Mouse (Mus musculus): ENCODE data around the gene Gm49318. TPM values are rescaled to one million over a fixed set of nuclear protein-coding genes. Genes with fewer than 3 reads are reported as not detected.

The Gm49318 gene
- polyA plus RNA-seq, 1 experiment from 2014 or later, result not detected

- TF ChIP-seq CTCF (IDR thresholded peaks at IDR 0.05), result no peak
- no peak for TF ChIP-seq EP300 (IDR thresholded peaks at IDR 0.05)
- Histone ChIP-seq H3K27ac (ENCODE audit: low read length) (no peak overlapping the region), H3K4me3 (ENCODE audit: low read depth, low read length) (no peak overlapping the region), H3K27me3 (replicated peaks; ENCODE audit: insufficient read depth, low read length) (no peaks in the 10 kb centered on the region), H3K36me3 (ENCODE audit: insufficient read depth, low read length) (peaks cover 22% of the 10 kb centered on the region; the same call in 1 of the 2 replicates), H3K9ac (replicated peaks; ENCODE audit: low read depth) (no peak overlapping the region), H3K4me2 (replicated peaks; ENCODE audit: low read depth, low read length) (no peak overlapping the region), H3K9me3 (ENCODE audit: low read length) (no peaks in the 10 kb centered on the region), H3K4me1 (ENCODE audit: insufficient read depth, low read depth, low read length) (peaks cover 6% of the 10 kb centered on the region; the same call in 1 of the 2 replicates)
- ATAC-seq, result no peak
- no peak for DNase-seq (ENCODE audit: low spot score)
- 92% methylated on average over 11 of the region's 11 CpGs for WGBS
Observed at GRCm38 (mm10) chr9:22065642-22066041, 5.4 kb downstream of the Gm49318 start.

- H3K4me2 ChIP-seq (replicated peaks; ENCODE audit: low read depth, low read length), result no peak overlapping the region
- no peak for DNase-seq (ENCODE audit: low spot score)
- H3K36me3 ChIP-seq (ENCODE audit: insufficient read depth, low read length), result peaks cover 22% of the 10 kb centered on the region; the same call in 1 of the 2 replicates
- H3K9me3 ChIP-seq (ENCODE audit: low read length), result no peaks in the 10 kb centered on the region
- WGBS, result 85% methylated on average over 3 of the region's 3 CpGs
- no peak for ATAC-seq
- no peak overlapping the region for H3K27ac ChIP-seq (ENCODE audit: low read length)
- TF ChIP-seq CTCF (IDR thresholded peaks at IDR 0.05) (no peak), EP300 (IDR thresholded peaks at IDR 0.05) (no peak)
- no peaks in the 10 kb centered on the region for H3K4me1 ChIP-seq (ENCODE audit: insufficient read depth, low read depth, low read length)
- H3K9ac ChIP-seq (replicated peaks; ENCODE audit: low read depth), result no peak overlapping the region
- no peaks in the 10 kb centered on the region for H3K27me3 ChIP-seq (replicated peaks; ENCODE audit: insufficient read depth, low read length)
- no peak overlapping the region for H3K4me3 ChIP-seq (ENCODE audit: low read depth, low read length)
Observed at GRCm38 (mm10) chr9:22064341-22064740, 6.7 kb downstream of the Gm49318 start.

GRCm38 (mm10) chr9:22061339-22061738 is 9.7 kb downstream of the Gm49318 start:
- Histone ChIP-seq H3K36me3 (ENCODE audit: insufficient read depth, low read length) (peaks cover 23% of the 10 kb centered on the region; the same call in 1 of the 2 replicates), H3K4me2 (replicated peaks; ENCODE audit: low read depth, low read length) (no peak overlapping the region), H3K4me1 (ENCODE audit: insufficient read depth, low read depth, low read length) (no peaks in the 10 kb centered on the region), H3K4me3 (ENCODE audit: low read depth, low read length) (no peak overlapping the region), H3K27me3 (replicated peaks; ENCODE audit: insufficient read depth, low read length) (no peaks in the 10 kb centered on the region), H3K9ac (replicated peaks; ENCODE audit: low read depth) (no peak overlapping the region), H3K9me3 (ENCODE audit: low read length) (no peaks in the 10 kb centered on the region), H3K27ac (ENCODE audit: low read length) (no peak overlapping the region)
- WGBS, result 70% methylated on average over 2 of the region's 2 CpGs
- no peak for TF ChIP-seq CTCF (IDR thresholded peaks at IDR 0.05)
- TF ChIP-seq EP300 (IDR thresholded peaks at IDR 0.05), result no peak
- DNase-seq (ENCODE audit: low spot score) (no peak), ATAC-seq (no peak)

- WGBS, result 81% methylated on average over 9 of the region's 9 CpGs
- H3K36me3 ChIP-seq (ENCODE audit: insufficient read depth, low read length), result 0 out of 2 replicates have a peak, but pooled peaks cover 11% of the 10 kb centered on the region
Observed at GRCm38 (mm10) chr9:22058011-22058424, 13.0 kb downstream of the Gm49318 start.

GRCm38 (mm10) chr9:22057031-22057517 is 14.0 kb downstream of the Gm49318 start:
- no peak for ATAC-seq
- Histone ChIP-seq H3K9me3 (ENCODE audit: low read length) (no peaks in the 10 kb centered on the region), H3K27ac (ENCODE audit: low read length) (no peak overlapping the region), H3K4me1 (ENCODE audit: insufficient read depth, low read depth, low read length) (no peaks in the 10 kb centered on the region; the same call in 1 of the 2 replicates), H3K4me2 (replicated peaks; ENCODE audit: low read depth, low read length) (no peak overlapping the region), H3K36me3 (ENCODE audit: insufficient read depth, low read length) (0 out of 2 replicates have a peak, but pooled peaks cover 4% of the 10 kb centered on the region), H3K9ac (replicated peaks; ENCODE audit: low read depth) (no peak overlapping the region), H3K27me3 (replicated peaks; ENCODE audit: insufficient read depth, low read length) (peaks cover 20% of the 10 kb centered on the region), H3K4me3 (ENCODE audit: low read depth, low read length) (no peak overlapping the region)
- WGBS, result 83% methylated on average over 5 of the region's 9 CpGs
- TF ChIP-seq CTCF (IDR thresholded peaks at IDR 0.05) (no peak), EP300 (IDR thresholded peaks at IDR 0.05) (no peak)
- no peak for DNase-seq (ENCODE audit: low spot score)

More at GRCm38 (mm10) chr9:22058011-22058424, 13.0 kb downstream of the Gm49318 start:
- Histone ChIP-seq H3K27me3 (replicated peaks; ENCODE audit: insufficient read depth, low read length) (peaks cover 13% of the 10 kb centered on the region), H3K9me3 (ENCODE audit: low read length) (no peaks in the 10 kb centered on the region), H3K4me3 (ENCODE audit: low read depth, low read length) (no peak overlapping the region), H3K4me2 (replicated peaks; ENCODE audit: low read depth, low read length) (no peak overlapping the region), H3K27ac (ENCODE audit: low read length) (no peak overlapping the region), H3K4me1 (ENCODE audit: insufficient read depth, low read depth, low read length) (no peaks in the 10 kb centered on the region; the same call in 1 of the 2 replicates), H3K9ac (replicated peaks; ENCODE audit: low read depth) (no peak overlapping the region)
- no peak for DNase-seq (ENCODE audit: low spot score)
- no peak for ATAC-seq
- TF ChIP-seq EP300 (IDR thresholded peaks at IDR 0.05), result no peak
- no peak for TF ChIP-seq CTCF (IDR thresholded peaks at IDR 0.05)

DNA sequence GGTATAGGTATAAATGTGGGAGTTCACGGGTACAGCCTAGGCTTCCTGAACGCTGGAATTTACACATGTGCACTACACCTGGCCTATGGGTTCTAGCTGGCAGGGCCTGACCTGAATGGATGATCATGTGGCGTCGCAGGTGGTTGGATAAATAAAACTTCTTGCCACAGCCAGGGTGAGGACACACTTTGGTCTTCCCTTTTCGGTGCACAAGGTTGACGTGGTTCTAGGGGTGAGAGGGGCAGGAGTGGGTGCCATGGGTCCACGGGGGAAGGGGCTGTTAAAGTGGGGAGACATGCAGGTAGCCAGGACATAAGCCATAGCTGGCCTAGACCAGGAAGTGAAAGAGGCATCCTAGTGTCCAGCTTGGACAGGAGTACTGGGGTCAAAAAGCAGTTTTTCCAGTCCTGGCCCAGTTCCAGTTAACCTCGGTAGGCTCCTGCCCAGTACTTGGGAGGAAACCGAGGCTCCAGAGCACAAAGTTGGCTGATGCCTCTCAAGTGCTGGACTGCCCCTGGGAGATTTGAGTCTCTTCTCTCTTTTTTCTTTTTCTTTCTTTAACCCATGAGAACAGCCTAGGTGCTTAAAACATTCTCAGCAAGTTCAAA is 14.7 kb downstream of the Gm49318 start:
- Histone ChIP-seq H3K27me3 (replicated peaks; ENCODE audit: insufficient read depth, low read length) (peaks cover 27% of the 10 kb centered on the region), H3K4me2 (replicated peaks; ENCODE audit: low read depth, low read length) (no peak overlapping the region), H3K4me1 (ENCODE audit: insufficient read depth, low read depth, low read length) (no peaks in the 10 kb centered on the region; the same call in 1 of the 2 replicates), H3K9me3 (ENCODE audit: low read length) (no peaks in the 10 kb centered on the region), H3K9ac (replicated peaks; ENCODE audit: low read depth) (no peak overlapping the region), H3K27ac (ENCODE audit: low read length) (no peak overlapping the region), H3K36me3 (ENCODE audit: insufficient read depth, low read length) (0 out of 2 replicates have a peak, but pooled peaks cover 4% of the 10 kb centered on the region), H3K4me3 (ENCODE audit: low read depth, low read length) (no peak overlapping the region)
- DNase-seq (ENCODE audit: low spot score) (no peak), ATAC-seq (no peak)
- no peak for TF ChIP-seq CTCF (IDR thresholded peaks at IDR 0.05)
- TF ChIP-seq EP300 (IDR thresholded peaks at IDR 0.05), result no peak
- WGBS, result 57% methylated on average over 9 of the region's 9 CpGs

Data from lung, postnatal 0 days (tissue).